Mouse (Mus musculus) embryonic facial prominence, embryonic 10.5 days (tissue): ENCODE data around the gene Spo11. TPM values are rescaled to one million over a fixed set of nuclear protein-coding genes. Genes with fewer than 3 reads are reported as not detected.

Experiments
- DNase-seq: peaks from one replicate; pipeline ENCODE4 v3.0.0-alpha.2; 2017; ENCODE audit warnings: low spot score
- H3K27ac ChIP-seq: fragments of 300-500 bp; sonication (generic); replicated peaks from 2 replicates; pipeline ENCODE4 v1.5.1; 2016; ENCODE audit warnings: mild to moderate bottlenecking
- H3K27me3 ChIP-seq: fragments of 300-500 bp; sonication (generic); replicated peaks from 2 replicates; pipeline ENCODE4 v1.6.1; 2016; ENCODE audit warnings: low read depth, mild to moderate bottlenecking; ENCODE audit not compliant: poor library complexity, severe bottlenecking
- H3K36me3 ChIP-seq: fragments of 300-500 bp; sonication (generic); replicated peaks from 2 replicates; pipeline ENCODE4 v1.6.1; 2016; ENCODE audit warnings: mild to moderate bottlenecking, moderate library complexity
- H3K4me1 ChIP-seq: fragments of 300-500 bp; sonication (generic); 2 replicates; pipeline ENCODE4 v1.6.1; 2016
- H3K4me3 ChIP-seq: fragments of 300-500 bp; sonication (generic); 2 replicates; pipeline ENCODE4 v1.5.1; 2016; ENCODE audit warnings: mild to moderate bottlenecking, moderate library complexity
- H3K9me3 ChIP-seq: fragments of 300-500 bp; sonication (generic); 2 replicates; pipeline ENCODE4 v1.6.1; 2016; ENCODE audit warnings: mild to moderate bottlenecking
- WGBS: fragments of 180-500 bp; shearing (Covaris S2); methylation state at CpG from one replicate; pipeline ENCODE4 v1.1.7; 2016; 5-methylcytosine and 5-hydroxymethylcytosine counted together
- polyA plus RNA-seq: library from polyadenylated mRNA; unstranded; fragments of >200 nt; fragmentation: Nextera tagmentation; extraction: Ambion mirVana; gene quantifications from 2 replicates; pipeline ENCODE4 v1.2.1, GENCODE M21; 2016

Spo11 gene
- polyA plus RNA-seq, 1 experiment from 2014 or later = 0.46 TPM

DNA sequence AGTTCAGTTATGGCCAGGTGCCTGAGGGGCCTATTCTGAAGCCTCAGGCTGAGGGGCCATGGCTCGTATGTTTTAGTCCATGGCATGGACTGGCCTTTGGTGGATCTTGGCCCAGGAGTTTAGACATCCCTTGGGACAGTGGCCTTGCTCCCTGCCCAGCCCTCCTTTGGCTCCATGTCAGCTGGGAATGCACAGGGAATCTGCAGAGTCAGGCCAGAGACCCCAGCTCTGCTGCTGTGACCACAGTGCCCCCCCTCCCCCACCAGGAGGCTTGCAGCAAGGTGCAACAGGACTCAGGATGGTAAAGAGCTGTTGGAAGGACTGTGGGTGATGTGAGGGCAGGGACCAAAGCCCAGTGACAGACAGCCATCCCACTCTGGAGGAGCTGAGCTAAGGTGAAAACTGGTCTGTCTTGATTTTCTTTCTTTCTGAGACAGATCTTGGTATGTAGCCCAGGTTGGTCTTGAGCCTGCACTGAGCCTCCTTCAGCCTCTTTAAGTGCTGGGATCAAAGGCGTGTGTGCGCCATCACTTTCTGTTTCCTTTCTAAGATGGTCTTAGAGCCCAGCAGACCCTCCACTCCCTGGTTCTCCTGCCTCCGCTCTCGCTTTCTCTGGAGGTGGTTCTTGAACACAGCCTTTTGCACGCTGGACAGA is 49.8 kb downstream of the Spo11 start:
- Histone ChIP-seq H3K36me3 (peaks cover 92% of the 10 kb centered on the region), H3K27ac (peak overlapping the region; percentile 12; the same call in 1 of the 2 replicates), H3K27me3 (no peaks in the 10 kb centered on the region), H3K9me3 (no peaks in the 10 kb centered on the region), H3K4me1 (peaks cover 64% of the 10 kb centered on the region), H3K4me3 (no peak overlapping the region)
- DNase-seq = no peak
- WGBS = 87% methylated on average over 6 of the region's 6 CpGs

- WGBS = 81% methylated on average over 4 of the region's 4 CpGs
- peaks cover 99% of the 10 kb centered on the region for H3K36me3 ChIP-seq
- no peak for DNase-seq
- no peak overlapping the region for H3K4me3 ChIP-seq
- H3K27ac ChIP-seq = no peak overlapping the region
- peaks cover 57% of the 10 kb centered on the region for H3K4me1 ChIP-seq
- no peaks in the 10 kb centered on the region for H3K27me3 ChIP-seq
- H3K9me3 ChIP-seq = no peaks in the 10 kb centered on the region
Measured at GRCm38 (mm10) chr2:173027824-173028495, 50.5 kb downstream of the Spo11 start.

DNA sequence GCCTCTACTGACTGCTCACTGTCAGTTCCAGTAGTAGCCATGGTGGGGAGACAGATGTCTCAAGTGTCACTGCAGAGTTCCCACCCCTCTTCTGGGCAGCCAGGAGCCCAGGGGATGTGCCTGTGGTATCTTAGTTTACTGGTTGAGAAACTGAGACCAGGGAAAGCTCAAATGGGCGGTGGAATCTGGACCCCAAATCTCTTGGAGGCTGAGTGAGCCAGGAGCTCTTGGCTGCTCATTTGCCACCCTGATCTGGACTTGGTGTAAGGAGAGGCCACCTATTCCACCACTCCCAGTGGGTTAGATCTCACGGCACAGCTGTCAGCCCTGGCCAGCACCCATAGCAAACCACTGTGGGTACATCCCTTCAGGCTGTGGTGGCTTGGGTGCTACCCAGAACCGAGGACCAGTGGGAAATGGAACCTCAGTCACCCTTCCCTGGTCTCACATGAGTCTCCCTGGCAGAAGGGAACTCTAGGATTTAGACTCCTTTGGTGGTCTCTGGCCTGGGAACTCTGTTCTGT is 51.1 kb downstream of the Spo11 start:
- DNase-seq = no peak
- Histone ChIP-seq H3K36me3 (peaks cover 100% of the 10 kb centered on the region), H3K27ac (no peak overlapping the region), H3K27me3 (no peaks in the 10 kb centered on the region), H3K9me3 (no peaks in the 10 kb centered on the region), H3K4me1 (peaks cover 51% of the 10 kb centered on the region), H3K4me3 (no peak overlapping the region)
- 87% methylated on average over 3 of the region's 3 CpGs for WGBS

DNA sequence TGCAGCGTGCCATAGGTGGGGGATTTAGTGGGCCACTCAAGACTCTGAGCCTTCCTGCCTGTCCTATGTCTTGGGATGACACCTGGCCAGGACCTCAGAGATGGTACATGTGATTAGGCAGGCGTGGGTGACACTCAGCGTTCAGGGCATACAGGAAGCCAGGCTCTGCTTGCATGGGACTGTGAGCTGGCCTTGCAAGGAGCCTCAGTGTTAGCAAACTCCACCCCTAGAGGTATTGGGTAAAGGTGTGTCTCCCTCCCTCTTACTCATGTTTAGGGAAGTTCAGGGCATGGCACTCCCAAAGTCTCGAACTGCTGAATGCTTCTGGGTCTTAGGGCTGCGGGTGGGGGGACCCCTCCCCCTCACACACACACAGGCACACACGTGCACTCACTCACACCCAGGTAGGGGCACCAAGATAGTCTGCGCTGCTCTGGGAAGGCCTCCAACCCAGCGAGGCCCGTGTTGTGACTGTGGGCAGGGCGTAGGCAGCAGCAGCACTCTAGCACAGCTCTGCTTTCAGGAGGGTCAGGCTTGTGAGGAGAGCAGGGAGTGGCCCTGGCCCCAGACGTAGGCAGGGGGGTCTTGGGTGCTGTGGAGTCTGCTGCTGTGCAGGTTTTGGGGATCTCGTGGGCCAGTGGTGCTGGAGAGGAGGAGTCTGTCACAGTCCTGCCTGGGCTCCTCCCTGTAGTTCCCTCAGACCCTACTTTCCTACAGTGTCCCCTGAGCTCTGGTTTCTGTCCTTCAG is 53.3 kb downstream of the Spo11 start:
- H3K9me3 ChIP-seq = no peaks in the 10 kb centered on the region
- H3K4me1 ChIP-seq = peaks cover 32% of the 10 kb centered on the region
- H3K4me3 ChIP-seq = no peak overlapping the region
- WGBS = 77% methylated on average over 12 of the region's 12 CpGs
- no peak overlapping the region for H3K27ac ChIP-seq
- no peaks in the 10 kb centered on the region for H3K27me3 ChIP-seq
- peaks cover 100% of the 10 kb centered on the region for H3K36me3 ChIP-seq
- no peak for DNase-seq

DNA sequence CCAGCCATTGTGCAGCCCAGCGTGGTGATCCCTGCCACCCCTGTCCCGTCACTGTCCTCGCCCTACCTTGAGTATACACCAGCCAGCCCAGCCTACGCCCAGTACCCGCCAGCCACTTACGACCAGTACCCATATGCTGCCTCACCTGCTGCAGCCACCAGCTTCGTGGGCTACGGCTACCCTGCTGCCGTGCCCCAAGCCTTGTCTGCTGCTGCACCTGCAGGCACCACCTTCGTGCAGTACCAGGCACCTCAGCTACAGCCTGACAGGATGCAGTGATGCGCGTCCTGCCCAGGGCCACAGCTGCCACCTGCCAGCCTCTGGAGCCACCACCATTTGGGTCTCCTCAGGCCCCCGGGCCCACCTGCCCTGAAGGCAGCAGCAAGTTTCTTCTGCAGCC is 56.0 kb downstream of the Spo11 start:
- Histone ChIP-seq H3K27me3 (no peaks in the 10 kb centered on the region), H3K4me3 (no peak overlapping the region), H3K4me1 (peaks cover 12% of the 10 kb centered on the region; the same call in 1 of the 2 replicates), H3K27ac (no peak overlapping the region), H3K9me3 (no peaks in the 10 kb centered on the region), H3K36me3 (peaks cover 82% of the 10 kb centered on the region)
- WGBS = 91% methylated on average over 13 of the region's 13 CpGs
- DNase-seq = no peak

- Histone ChIP-seq H3K36me3 (peaks cover 67% of the 10 kb centered on the region), H3K27ac (no peak overlapping the region), H3K4me3 (no peak overlapping the region), H3K9me3 (no peaks in the 10 kb centered on the region), H3K4me1 (peaks cover 9% of the 10 kb centered on the region; the same call in 1 of the 2 replicates), H3K27me3 (no peaks in the 10 kb centered on the region)
- DNase-seq = no peak
- 76% methylated on average over 4 of the region's 4 CpGs for WGBS
Measured at GRCm38 (mm10) chr2:173034998-173035397, 57.5 kb downstream of the Spo11 start.

DNA sequence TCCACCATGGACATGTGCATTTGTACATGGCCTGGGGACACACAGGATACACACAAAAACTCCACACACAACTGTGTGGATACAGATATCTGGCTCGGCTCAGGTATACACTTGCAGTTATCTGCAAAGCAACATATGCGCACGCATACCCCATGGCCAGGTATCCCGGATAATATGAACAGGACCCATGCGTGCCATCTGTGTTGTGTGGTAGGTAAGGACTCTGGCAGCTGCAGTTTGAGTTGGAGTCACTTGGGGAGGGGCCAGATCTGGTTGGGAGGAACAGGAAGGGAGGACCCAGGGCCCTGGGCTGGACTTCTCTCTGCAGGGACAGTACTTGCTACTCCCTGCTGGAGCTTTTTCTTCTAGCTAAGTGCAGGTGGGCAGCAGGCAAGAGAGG is 58.2 kb downstream of the Spo11 start:
- no peaks in the 10 kb centered on the region for H3K9me3 ChIP-seq
- WGBS = 90% methylated on average over 5 of the region's 5 CpGs
- no peak for DNase-seq
- H3K27ac ChIP-seq = no peak overlapping the region
- no peak overlapping the region for H3K4me3 ChIP-seq
- H3K27me3 ChIP-seq = no peaks in the 10 kb centered on the region
- H3K36me3 ChIP-seq = peaks cover 61% of the 10 kb centered on the region
- peaks cover 9% of the 10 kb centered on the region; the same call in 1 of the 2 replicates for H3K4me1 ChIP-seq

- Histone ChIP-seq H3K27ac (peak overlapping the region; percentile 51; the same call in 1 of the 2 replicates), H3K4me1 (peaks cover 9% of the 10 kb centered on the region; the same call in 1 of the 2 replicates), H3K27me3 (no peaks in the 10 kb centered on the region), H3K9me3 (no peaks in the 10 kb centered on the region), H3K4me3 (no peak overlapping the region), H3K36me3 (peaks cover 57% of the 10 kb centered on the region)
- no peak for DNase-seq
- 90% methylated on average over 5 of the region's 5 CpGs for WGBS
Measured at GRCm38 (mm10) chr2:173036055-173036454, 58.6 kb downstream of the Spo11 start.

DNA sequence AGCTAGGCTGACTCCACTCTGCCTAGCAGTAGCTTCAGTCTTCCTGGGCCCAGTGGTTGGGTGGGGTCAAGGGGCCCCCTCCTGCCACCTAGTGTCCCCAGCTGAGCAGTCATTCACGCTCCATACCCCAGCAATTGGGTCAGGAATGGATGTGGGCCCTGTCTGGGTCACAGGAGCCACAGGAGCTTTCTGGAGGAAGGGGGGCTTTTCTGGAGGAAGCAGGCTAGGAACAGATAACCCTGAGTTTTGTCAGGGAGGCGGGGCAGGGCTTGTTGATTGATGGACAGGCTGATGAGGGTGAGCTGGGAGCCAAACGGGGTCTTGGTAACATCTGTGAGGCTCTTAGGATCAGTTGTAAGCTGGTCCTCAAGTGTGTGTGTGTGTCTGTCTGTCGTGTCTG is 59.1 kb downstream of the Spo11 start:
- Histone ChIP-seq H3K27ac (peak overlapping the region; percentile 51; the same call in 1 of the 2 replicates), H3K27me3 (no peaks in the 10 kb centered on the region), H3K4me1 (peaks cover 9% of the 10 kb centered on the region; the same call in 1 of the 2 replicates), H3K36me3 (peaks cover 51% of the 10 kb centered on the region), H3K9me3 (no peaks in the 10 kb centered on the region), H3K4me3 (no peak overlapping the region)
- no peak for DNase-seq
- WGBS = 65% methylated on average over 4 of the region's 4 CpGs

- Histone ChIP-seq H3K4me3 (no peak overlapping the region), H3K4me1 (peaks cover 10% of the 10 kb centered on the region; the same call in 1 of the 2 replicates), H3K9me3 (no peaks in the 10 kb centered on the region), H3K27me3 (no peaks in the 10 kb centered on the region), H3K36me3 (peaks cover 44% of the 10 kb centered on the region), H3K27ac (no peak overlapping the region)
- no peak for DNase-seq
- WGBS = 86% methylated on average over 5 of the region's 5 CpGs
Measured at GRCm38 (mm10) chr2:173037347-173037746, 59.8 kb downstream of the Spo11 start.

GRCm38 (mm10) chr2:173037827-173038607 is 60.5 kb downstream of the Spo11 start:
- no peak overlapping the region for H3K27ac ChIP-seq
- DNase-seq = no peak
- H3K27me3 ChIP-seq = no peaks in the 10 kb centered on the region
- 80% methylated on average over 7 of the region's 7 CpGs for WGBS
- no peak overlapping the region for H3K4me3 ChIP-seq
- H3K9me3 ChIP-seq = no peaks in the 10 kb centered on the region
- peaks cover 17% of the 10 kb centered on the region for H3K4me1 ChIP-seq
- peaks cover 37% of the 10 kb centered on the region for H3K36me3 ChIP-seq

GRCm38 (mm10) chr2:173039041-173039440 is 61.5 kb downstream of the Spo11 start:
- Histone ChIP-seq H3K27me3 (no peaks in the 10 kb centered on the region), H3K9me3 (no peaks in the 10 kb centered on the region), H3K4me3 (no peak overlapping the region), H3K4me1 (peaks cover 25% of the 10 kb centered on the region), H3K27ac (no peak overlapping the region), H3K36me3 (peaks cover 27% of the 10 kb centered on the region)
- 89% methylated on average over 4 of the region's 4 CpGs for WGBS
- no peak for DNase-seq
